9 mouse cellular contexts compared by ENCODE assay signal in the genomic region with DNA sequence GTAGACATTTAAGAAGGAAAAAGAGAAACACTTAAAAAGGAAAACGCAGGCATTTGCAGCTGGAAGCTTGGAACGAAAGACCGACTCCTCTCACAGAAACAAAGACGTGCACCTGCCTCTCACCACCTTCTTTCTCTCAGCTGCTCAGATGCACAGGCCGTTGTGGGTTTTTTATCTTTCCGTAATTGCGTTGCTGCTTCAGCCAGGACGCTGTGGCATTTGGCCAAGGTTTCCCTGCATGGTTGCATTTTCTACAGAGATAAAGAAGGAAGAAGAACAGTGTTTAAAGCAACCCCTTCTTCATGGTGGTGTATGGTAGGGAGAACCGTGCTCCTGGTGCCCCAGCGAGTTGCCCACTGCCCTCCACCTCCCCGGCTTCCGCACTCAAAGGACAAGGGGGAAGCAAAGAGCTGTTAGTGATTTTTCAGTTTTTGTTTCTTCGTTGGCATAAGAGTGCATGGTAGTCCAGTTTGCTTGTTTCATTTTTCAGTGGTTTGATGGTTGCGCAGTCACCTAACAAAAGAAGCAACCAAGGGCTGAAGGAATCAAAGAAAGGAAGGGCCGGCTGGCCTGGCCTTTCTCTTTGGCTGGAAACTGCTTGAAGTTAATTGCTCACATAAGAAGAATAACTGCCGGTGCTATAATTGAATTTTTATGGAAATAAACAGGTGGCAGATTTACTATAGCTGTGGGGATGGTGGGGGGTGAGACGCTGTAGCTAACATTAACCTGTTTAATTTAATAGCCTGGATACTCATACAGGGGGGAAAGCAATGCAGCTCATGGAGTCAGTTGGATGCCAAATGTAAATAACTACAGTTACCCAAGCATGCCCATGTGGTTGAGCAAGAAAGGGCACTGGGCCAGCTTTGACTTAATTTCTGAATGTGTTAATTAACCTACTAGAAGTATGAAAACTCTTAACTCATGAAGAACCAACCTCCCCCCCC.
DNase-seq lines count a peak whose midpoint lies in the region; ATAC-seq and TF ChIP-seq lines count a peak whose summit lies in the region.
"Had no signal": no experiment of that assay in that cellular context is flagged by ENCODE, and none has a peak within 500 bp of the region (broad histone marks: within the 10 kb centered on the region; RNA-seq: fewer than 3 reads in every experiment).

No protein-coding gene starts in this region.

- DNase-seq in forebrain, embryonic 11.5 days (ENCODE audit: low spot score) = no peak
- DNase-seq in forebrain, embryonic 10.5 days (ENCODE audit: extremely low spot score, low spot score) = no peak
- DNase-seq in cerebellum, postnatal 14 days = peak; percentile 45 to 56
- DNase-seq in midbrain, embryonic 10.5 days (ENCODE audit: low spot score) = no peak
- DNase-seq in heart, adult 8-10 months (ENCODE audit: low spot score) = no peak
- DNase-seq in gastrocnemius, adult 2 months = no peak
- DNase-seq in adrenal gland, adult 18-20 months (ENCODE audit: low spot score in 2 of 2) = no peak

- no peaks in the 10 kb centered on the region for H3K36me3 ChIP-seq in forebrain, embryonic 11.5 days (ENCODE audit: control insufficient read depth, insufficient read depth, low read length)
- no peaks in the 10 kb centered on the region for H3K36me3 ChIP-seq in forebrain, embryonic 10.5 days (replicated peaks)
- no peaks in the 10 kb centered on the region for H3K36me3 ChIP-seq in hindbrain, embryonic 16.5 days (ENCODE audit: control insufficient read depth, insufficient read depth, low read length)
- no peaks in the 10 kb centered on the region for H3K36me3 ChIP-seq in midbrain, embryonic 10.5 days

- 70% methylated on average over 17 of the region's 17 CpGs for WGBS in forebrain, embryonic 11.5 days
- WGBS in forebrain, embryonic 10.5 days = 83% methylated on average over 17 of the region's 17 CpGs
- WGBS in hindbrain, embryonic 16.5 days = 45% methylated on average over 17 of the region's 17 CpGs
- 88% methylated on average over 17 of the region's 17 CpGs for WGBS in midbrain, embryonic 10.5 days

- peak; percentile 75 for ATAC-seq in forebrain, embryonic 11.5 days (replicated peaks; ENCODE audit: low FRiP score)
- ATAC-seq in hindbrain, embryonic 16.5 days = peak; percentile 76

- intact Hi-C loops in gastrocnemius, adult 2 months (cut with DNase I) = loop anchor here (5.0 to 10.0 kb wide), 4 partner anchors 82 to 1205 kb away; no protein-coding TSS in a partner anchor

- no peaks in the 10 kb centered on the region for H3K4me1 ChIP-seq in forebrain, embryonic 11.5 days (replicated peaks; ENCODE audit: control insufficient read depth, insufficient read depth, low read length)
- peaks cover 21% of the 10 kb centered on the region for H3K4me1 ChIP-seq in forebrain, embryonic 10.5 days
- H3K4me1 ChIP-seq in hindbrain, embryonic 16.5 days (ENCODE audit: control insufficient read depth, insufficient read depth, low read depth, low read length) = peaks cover 6% of the 10 kb centered on the region; the same call in 1 of the 2 replicates
- peaks cover 17% of the 10 kb centered on the region for H3K4me1 ChIP-seq in midbrain, embryonic 10.5 days

- no peaks in the 10 kb centered on the region for H3K9me3 ChIP-seq in forebrain, embryonic 11.5 days (ENCODE audit: control insufficient read depth, low read length)
- H3K9me3 ChIP-seq in forebrain, embryonic 10.5 days = no peaks in the 10 kb centered on the region
- H3K9me3 ChIP-seq in hindbrain, embryonic 16.5 days (ENCODE audit: control insufficient read depth, low read length) = no peaks in the 10 kb centered on the region
- no peaks in the 10 kb centered on the region for H3K9me3 ChIP-seq in midbrain, embryonic 10.5 days (replicated peaks)

- no peak overlapping the region for H3K4me2 ChIP-seq in forebrain, embryonic 11.5 days (ENCODE audit: low read depth, low read length, severe bottlenecking)
- peak overlapping the region; percentile 41 for H3K4me2 ChIP-seq in hindbrain, embryonic 16.5 days (ENCODE audit: low read length)

- no peak overlapping the region for H3K27ac ChIP-seq in forebrain, embryonic 11.5 days (ENCODE audit: low read depth, low read length)
- H3K27ac ChIP-seq in forebrain, embryonic 10.5 days = no peak overlapping the region
- H3K27ac ChIP-seq in hindbrain, embryonic 16.5 days (ENCODE audit: low read depth, low read length) = peak overlapping the region; percentile 68
- 0 out of 2 replicates have a peak overlapping the region, but pooled peaks have one; percentile 33 for H3K27ac ChIP-seq in midbrain, embryonic 10.5 days (replicated peaks)
- H3K27ac ChIP-seq in gastrocnemius, adult 2 months = no peak overlapping the region
- H3K27ac ChIP-seq: liver, embryonic 14.5 days had no signal

- no peak overlapping the region for H3K9ac ChIP-seq in forebrain, embryonic 11.5 days (ENCODE audit: low read length)
- peak overlapping the region; percentile 13; the same call in 1 of the 2 replicates for H3K9ac ChIP-seq in hindbrain, embryonic 16.5 days (ENCODE audit: low read depth, low read length)
- H3K9ac ChIP-seq: liver, embryonic 14.5 days had no signal

- H3K4me3 ChIP-seq in forebrain, embryonic 11.5 days (ENCODE audit: low read depth, low read length) = no peak overlapping the region
- no peak overlapping the region for H3K4me3 ChIP-seq in forebrain, embryonic 10.5 days
- no peak overlapping the region; the same call in 1 of the 2 replicates for H3K4me3 ChIP-seq in hindbrain, embryonic 16.5 days (ENCODE audit: low read length)
- no peak overlapping the region for H3K4me3 ChIP-seq in midbrain, embryonic 10.5 days
- no peak overlapping the region for H3K4me3 ChIP-seq in gastrocnemius, adult 2 months

- H3K27me3 ChIP-seq in forebrain, embryonic 11.5 days (ENCODE audit: control insufficient read depth, insufficient read depth, low read length) = no peaks in the 10 kb centered on the region
- H3K27me3 ChIP-seq in forebrain, embryonic 10.5 days (ENCODE audit: poor library complexity, severe bottlenecking) = no peaks in the 10 kb centered on the region
- no peaks in the 10 kb centered on the region for H3K27me3 ChIP-seq in hindbrain, embryonic 16.5 days (replicated peaks; ENCODE audit: control insufficient read depth, insufficient read depth, low read length)
- no peaks in the 10 kb centered on the region for H3K27me3 ChIP-seq in midbrain, embryonic 10.5 days (ENCODE audit: low read depth, poor library complexity, severe bottlenecking)

- no peak for TF ChIP-seq CTCF in gastrocnemius, adult 2 months (IDR thresholded peaks at IDR 0.05)

Comparison
In these comparisons a context has a peak if more than half of its experiments do, and no peak if none do; other contexts are left out.
1. DNase-seq: peak in cerebellum, postnatal 14 days (2 of 2); none in forebrain, embryonic 11.5 days (single experiment), forebrain, embryonic 10.5 days (single experiment), midbrain, embryonic 10.5 days (single experiment), heart, adult 8-10 months (single experiment), gastrocnemius, adult 2 months (single experiment) and adrenal gland, adult 18-20 months (0 of 2).
2. H3K27ac ChIP-seq: peak in hindbrain, embryonic 16.5 days (single experiment) and midbrain, embryonic 10.5 days (single experiment); none in forebrain, embryonic 11.5 days (single experiment), forebrain, embryonic 10.5 days (single experiment) and gastrocnemius, adult 2 months (single experiment).